Mouse (Mus musculus) lung, postnatal 0 days (tissue): ENCODE data around the gene Krtap1-3. TPM values are rescaled to one million over a fixed set of nuclear protein-coding genes. Genes with fewer than 3 reads are reported as not detected.
"Not testable (repeated sequence)": the region's sequence is repeated elsewhere in the genome, so short reads cannot be mapped to it uniquely, and the experiment has no call there.

Source experiments
- ATAC-seq: fragments of 200-750 bp; cut with Nextera tagmentation; 2 replicates; pipeline ENCODE4 v1.8.0; 2017; ENCODE audit warnings: moderate library complexity
- DNase-seq: peaks from one replicate; pipeline ENCODE4 v3.0.0-alpha.2; 2016; ENCODE audit warnings: low spot score
- H3K27ac ChIP-seq: fragments of 300-500 bp; sonication (generic); 2 replicates; pipeline ENCODE4 v1.5.1; 2014; ENCODE audit warnings: antibody characterized with exemption, mild to moderate bottlenecking, low read length, mixed read lengths
- H3K27me3 ChIP-seq: fragments of 300-500 bp; sonication (generic); replicated peaks from 2 replicates; pipeline ENCODE4 v1.6.1; 2014; ENCODE audit warnings: low read length, mixed read lengths; ENCODE audit not compliant: insufficient read depth
- H3K36me3 ChIP-seq: fragments of 300-500 bp; sonication (generic); 2 replicates; pipeline ENCODE4 v1.6.1; 2014; ENCODE audit warnings: low read length, mixed read lengths; ENCODE audit not compliant: insufficient read depth
- H3K4me1 ChIP-seq: fragments of 300-500 bp; sonication (generic); 2 replicates; pipeline ENCODE4 v1.6.1; 2014; ENCODE audit warnings: antibody characterized with exemption, low read depth, low read length, mixed read lengths; ENCODE audit not compliant: insufficient read depth
- H3K4me2 ChIP-seq: fragments of 300-500 bp; sonication (generic); replicated peaks from 2 replicates; pipeline ENCODE4 v1.6.1; 2014; ENCODE audit warnings: low read depth, mild to moderate bottlenecking, low read length, moderate library complexity, mixed read lengths
- H3K4me3 ChIP-seq: fragments of 300-500 bp; sonication (generic); 2 replicates; pipeline ENCODE4 v1.5.1; 2014; ENCODE audit warnings: low read depth, low read length
- H3K9ac ChIP-seq: fragments of 300-500 bp; sonication (generic); replicated peaks from 2 replicates; pipeline ENCODE4 v1.6.1; 2014; ENCODE audit warnings: low read depth, mild to moderate bottlenecking
- H3K9me3 ChIP-seq: fragments of 300-500 bp; sonication (generic); 2 replicates; pipeline ENCODE4 v1.6.1; 2016; ENCODE audit warnings: low read length, mixed read lengths
- CTCF ChIP-seq: IDR thresholded peaks from 2 replicates; pipeline ENCODE4 v1.5.1; 2016; ENCODE audit warnings: antibody characterized with exemption, mild to moderate bottlenecking
- EP300 ChIP-seq: IDR thresholded peaks from 2 replicates; pipeline ENCODE4 v1.6.1; 2016; ENCODE audit warnings: antibody characterized with exemption, mild to moderate bottlenecking, control low read depth
- WGBS: fragments of 180-500 bp; shearing (Covaris S2); extraction: QIAGEN DNeasy Blood & Tissue Kit; methylation state at CpG from one replicate; pipeline ENCODE4 v1.1.7; 2014; 5-methylcytosine and 5-hydroxymethylcytosine counted together
- polyA plus RNA-seq: library from polyadenylated mRNA; unstranded; fragments of >200 nt; fragmentation: Nextera tagmentation; extraction: Ambion mirVana; gene quantifications from 2 replicates; pipeline ENCODE4 v1.2.1, GENCODE M21; 2015

Gene Krtap1-3
- polyA plus RNA-seq, 1 experiment from 2014 or later = not detected

DNA sequence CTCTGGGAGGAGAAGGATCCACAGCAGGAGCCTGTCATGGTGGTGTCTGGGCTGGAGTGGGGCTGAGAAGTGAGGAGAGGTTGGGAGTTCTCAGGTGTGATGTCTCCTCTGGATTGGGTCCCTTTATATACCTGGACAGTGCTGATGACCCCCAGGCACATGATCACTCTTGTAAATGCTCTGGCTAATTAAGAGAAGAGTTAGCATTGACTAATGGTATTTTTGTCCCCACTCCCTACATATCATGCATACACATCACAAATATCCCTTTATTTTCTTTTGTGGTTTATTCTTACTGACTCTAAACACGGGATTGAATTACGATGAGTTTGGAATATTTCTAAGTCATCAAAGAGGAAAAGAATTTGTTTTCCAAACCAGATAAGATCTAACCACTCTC is 29.2 kb upstream of the Krtap1-3 start, which contains the start of gene Gm11562:
Gene Gm11562, minus strand, starts transcription at position 101 of the 400 bp plus-strand sequence.
- Histone ChIP-seq H3K36me3 (no peaks in the 10 kb centered on the region), H3K27me3 (no peaks in the 10 kb centered on the region), H3K9me3 (no peaks in the 10 kb centered on the region), H3K4me1 (no peaks in the 10 kb centered on the region), H3K9ac (no peak within 1 kb of the TSS), H3K4me3 (no peak within 1 kb of the TSS), H3K27ac (no peak within 1 kb of the TSS), H3K4me2 (no peak within 1 kb of the TSS)
- DNase-seq (no peak), ATAC-seq (no peak)
- TF ChIP-seq EP300 = no peak
- TF ChIP-seq CTCF = no peak
- WGBS = 73% methylated on average over 2 of the region's 2 CpGs

DNA sequence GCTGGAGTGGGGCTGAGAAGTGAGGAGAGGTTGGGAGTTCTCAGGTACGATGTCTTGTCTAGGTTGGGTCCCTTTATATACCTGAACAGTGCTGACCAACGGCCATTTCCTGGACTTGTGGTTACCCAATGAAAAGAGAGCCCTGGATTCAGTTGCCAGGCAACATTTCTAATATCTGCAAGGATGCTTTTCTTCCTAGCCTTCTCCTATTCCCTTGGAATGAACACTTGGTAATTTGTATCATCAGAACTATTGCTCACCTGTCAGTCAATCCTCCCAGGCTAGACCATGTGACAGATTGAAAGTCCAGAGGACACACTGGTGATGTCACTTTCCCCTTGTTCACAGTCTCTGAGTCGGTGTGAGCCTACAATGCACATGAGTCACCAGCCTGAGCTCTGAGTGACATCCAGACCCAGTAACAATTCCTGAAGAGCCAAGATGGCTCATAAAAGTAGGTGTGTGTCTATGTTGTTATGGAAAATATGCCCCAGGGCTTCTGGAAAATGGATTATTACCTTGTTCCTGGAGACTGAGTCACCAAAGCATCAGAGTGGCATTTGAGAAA is 23.7 kb upstream of the Krtap1-3 start, which contains the start of gene Krtap2-4:
Gene Krtap2-4, minus strand, starts transcription at position 51 of the 568 bp plus-strand sequence.
- H3K4me2 ChIP-seq = no peak within 1 kb of the TSS
- no peaks in the 10 kb centered on the region for H3K27me3 ChIP-seq
- no peaks in the 10 kb centered on the region for H3K9me3 ChIP-seq
- no peak within 1 kb of the TSS for H3K9ac ChIP-seq
- TF ChIP-seq EP300 (no peak), CTCF (no peak)
- no peak within 1 kb of the TSS for H3K4me3 ChIP-seq
- DNase-seq (no peak), ATAC-seq (no peak)
- WGBS = 52% methylated on average over 3 of the region's 3 CpGs
- H3K36me3 ChIP-seq = no peaks in the 10 kb centered on the region
- H3K4me1 ChIP-seq = no peaks in the 10 kb centered on the region
- no peak within 1 kb of the TSS for H3K27ac ChIP-seq

DNA sequence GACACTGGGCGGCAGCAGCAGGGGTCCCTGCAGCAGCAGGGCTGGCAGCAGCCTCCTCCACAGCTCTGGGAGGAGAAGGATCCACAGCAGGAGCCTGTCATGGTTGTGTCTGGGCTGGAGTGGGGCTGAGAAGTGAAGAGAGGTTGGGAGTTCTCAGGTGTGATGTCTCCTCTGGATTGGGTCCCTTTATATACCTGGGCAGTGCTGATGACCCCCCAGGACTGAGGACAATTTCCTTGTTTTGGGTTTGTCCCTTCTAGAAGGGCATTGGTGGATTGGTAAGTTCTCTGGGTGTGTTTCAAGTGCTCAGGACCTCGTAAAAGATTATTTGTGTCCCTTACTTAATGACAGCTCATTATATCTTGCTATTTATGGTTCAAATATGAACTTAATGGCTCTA is 18.9 kb upstream of the Krtap1-3 start, which contains the start of gene Gm11937:
Gene Gm11937, minus strand, starts transcription at position 101 of the 400 bp plus-strand sequence.
- H3K36me3 ChIP-seq, H3K4me1 ChIP-seq, H3K4me2 ChIP-seq, ATAC-seq, H3K27ac ChIP-seq, H3K27me3 ChIP-seq, DNase-seq, H3K9me3 ChIP-seq, H3K4me3 ChIP-seq, H3K9ac ChIP-seq: not testable (repeated sequence)
- WGBS = 55% methylated on average over 1 of the region's 2 CpGs

DNA sequence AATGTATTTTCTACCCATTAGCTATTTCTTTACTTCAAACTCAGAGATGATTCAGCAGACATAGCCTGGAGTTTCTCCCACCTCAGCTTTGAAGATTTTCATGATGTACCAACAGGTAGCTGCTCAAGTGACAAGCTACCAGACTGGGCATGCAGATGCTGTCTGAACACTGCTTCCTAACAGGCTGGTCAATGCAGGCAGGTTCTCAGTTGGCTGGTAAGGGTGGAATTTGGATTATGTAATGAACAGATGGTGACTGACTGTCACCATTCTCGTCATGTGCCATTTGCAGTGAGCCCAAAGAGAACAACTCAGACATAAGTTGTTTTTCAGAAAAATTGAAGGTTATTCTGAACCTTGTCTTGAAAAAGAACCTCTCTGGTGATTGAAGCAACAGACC is 18.0 kb upstream of the Krtap1-3 start:
- TF ChIP-seq CTCF (no peak), EP300 (no peak)
- Histone ChIP-seq H3K27me3 (no peaks in the 10 kb centered on the region), H3K36me3 (no peaks in the 10 kb centered on the region), H3K4me3 (no peak overlapping the region), H3K9ac (no peak overlapping the region), H3K4me2 (no peak overlapping the region), H3K4me1 (no peaks in the 10 kb centered on the region), H3K9me3 (no peaks in the 10 kb centered on the region), H3K27ac (no peak overlapping the region)
- DNase-seq (no peak), ATAC-seq (no peak)
- WGBS = 70% methylated on average over 1 of the region's 1 CpGs

DNA sequence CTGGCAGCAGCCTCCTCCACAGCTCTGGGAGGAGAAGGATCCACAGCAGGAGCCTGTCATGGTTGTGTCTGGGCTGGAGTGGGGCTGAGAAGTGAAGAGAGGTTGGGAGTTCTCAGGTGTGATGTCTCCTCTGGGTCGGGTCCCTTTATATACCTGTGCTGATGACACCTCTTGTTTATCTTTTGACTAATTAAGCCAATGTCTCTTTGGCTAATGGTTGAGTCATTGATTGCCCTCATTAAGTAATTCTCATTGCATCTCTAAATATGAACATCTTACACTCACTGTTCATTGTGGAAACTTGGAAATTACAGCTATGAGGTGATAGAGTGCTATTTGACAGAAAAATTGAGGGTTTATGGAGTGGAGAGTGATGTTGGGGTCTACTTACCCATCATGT is 12.1 kb upstream of the Krtap1-3 start, which contains the start of gene Gm11938:
Gene Gm11938, minus strand, starts transcription at position 101 of the 400 bp plus-strand sequence.
- ATAC-seq = not testable (repeated sequence)
- WGBS = 48% methylated on average over 1 of the region's 1 CpGs

DNA sequence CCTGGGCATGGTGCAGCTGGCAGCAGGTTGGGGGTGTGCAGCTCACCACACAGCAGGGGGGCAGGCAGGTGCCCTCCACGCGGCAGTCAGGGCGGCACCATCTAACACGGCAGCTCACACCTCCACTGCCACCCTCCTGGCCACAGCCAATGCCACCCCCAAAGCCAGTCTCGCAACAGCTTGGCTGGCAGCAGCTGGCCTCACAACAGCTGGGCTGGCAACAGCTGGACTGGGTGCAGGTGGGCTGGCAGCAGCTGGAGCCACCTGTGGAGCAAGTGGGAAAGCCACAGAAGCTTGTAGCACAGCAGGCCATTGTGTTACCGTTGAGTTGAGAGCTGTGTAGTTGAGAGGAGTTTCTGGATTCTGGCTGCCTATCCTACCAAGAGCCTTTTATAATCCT is 6.6 kb upstream of the Krtap1-3 start, which contains the start of gene Krtap9-3:
Gene Krtap9-3, minus strand, starts transcription at position 364 of the 400 bp plus-strand sequence.
- DNase-seq, H3K9ac ChIP-seq, H3K36me3 ChIP-seq, H3K4me1 ChIP-seq, ATAC-seq, H3K4me2 ChIP-seq, H3K27me3 ChIP-seq, H3K4me3 ChIP-seq, H3K9me3 ChIP-seq, H3K27ac ChIP-seq: not testable (repeated sequence)
- 64% methylated on average over 6 of the region's 6 CpGs for WGBS

More for the DNA sequence above, 12.1 kb upstream of the Krtap1-3 start, which contains the start of gene Gm11938:
- H3K27ac ChIP-seq, H3K27me3 ChIP-seq, DNase-seq, H3K9me3 ChIP-seq, H3K4me3 ChIP-seq, H3K36me3 ChIP-seq, H3K4me2 ChIP-seq, H3K4me1 ChIP-seq, H3K9ac ChIP-seq: not testable (repeated sequence)

DNA sequence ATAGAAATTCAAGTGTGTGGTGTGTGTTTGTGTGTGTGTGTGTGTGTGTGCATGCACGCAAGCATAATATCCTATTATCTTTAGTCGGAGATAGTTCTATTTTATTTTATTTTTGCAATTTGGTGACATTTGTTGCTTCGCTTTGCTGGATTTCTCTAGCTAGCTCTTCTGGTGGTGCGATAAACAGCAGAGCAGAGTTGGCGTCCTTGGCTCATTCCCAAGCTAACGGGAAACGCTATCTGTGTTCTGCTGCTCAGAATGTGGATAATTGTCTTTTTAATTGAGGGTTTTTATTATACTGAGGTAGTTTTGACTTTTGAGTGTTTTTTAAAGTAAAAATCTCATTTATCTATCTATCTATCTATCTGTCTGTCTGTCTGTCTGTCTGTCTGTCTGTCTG is 6.0 kb downstream of the Krtap1-3 start:
- Histone ChIP-seq H3K27me3 (no peaks in the 10 kb centered on the region), H3K9ac (no peak overlapping the region), H3K4me3 (no peak overlapping the region), H3K4me1 (no peaks in the 10 kb centered on the region), H3K4me2 (no peak overlapping the region), H3K36me3 (no peaks in the 10 kb centered on the region), H3K9me3 (no peaks in the 10 kb centered on the region), H3K27ac (no peak overlapping the region)
- ATAC-seq = no peak
- 77% methylated on average over 7 of the region's 7 CpGs for WGBS
- TF ChIP-seq CTCF (no peak), EP300 (no peak)
- DNase-seq = no peak
